Mouse (Mus musculus): Measurements from ENCODE around the gene Exph5. TPM values are rescaled to one million over a fixed set of nuclear protein-coding genes. Genes with fewer than 3 reads are reported as not detected.

Gene Exph5
- total RNA-seq (2022), result 1 to 10 TPM; 1.9 to 4.1 (median 2.8) TPM

DNA sequence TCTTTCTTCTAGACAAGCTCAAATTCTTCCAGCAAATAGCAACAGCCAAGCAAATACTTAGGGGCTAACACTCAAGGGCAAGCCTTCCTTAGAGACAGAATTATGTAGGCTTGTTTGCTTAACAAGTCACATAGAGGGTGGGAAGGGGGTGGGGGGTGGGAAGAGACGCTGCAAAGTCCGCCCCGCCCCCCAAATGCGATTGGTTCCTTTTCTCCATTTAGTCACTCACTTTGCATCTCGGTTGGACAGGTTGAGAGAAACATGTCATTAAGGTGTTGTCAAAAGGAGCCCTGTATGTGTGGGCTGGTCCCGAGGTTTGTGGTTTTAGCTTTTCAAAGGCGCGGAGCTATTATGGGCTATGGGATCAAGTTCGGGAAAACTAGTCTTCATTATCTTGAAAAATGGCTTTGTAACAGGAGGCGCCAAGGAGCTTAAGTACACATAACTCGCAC lies at the start of gene Exph5:
Exph5 (plus strand) TSS at position 402 of the 452 bp plus-strand sequence.
- DNase-seq (ENCODE audit: low spot score in 2 of 2), result no peak

DNA sequence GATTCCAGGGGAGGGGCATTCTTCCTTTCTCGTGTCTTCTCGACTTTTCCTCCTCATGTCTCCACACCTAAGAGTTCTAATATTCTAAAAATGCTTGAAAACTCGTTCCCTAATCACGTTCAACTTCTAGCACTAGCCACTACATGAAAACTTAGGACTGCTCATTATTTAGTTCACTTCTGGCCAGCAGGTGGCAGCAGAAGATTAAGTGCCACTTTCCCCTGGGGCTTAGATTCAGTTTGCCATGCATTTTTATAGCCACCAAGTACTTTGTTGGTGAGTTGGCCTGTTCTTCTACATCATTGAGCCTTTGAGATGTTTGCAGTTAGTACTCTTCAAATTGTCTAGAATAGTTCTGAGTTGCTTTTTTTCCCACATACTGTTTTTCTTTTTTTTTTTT lies 47.1 kb upstream of the Exph5 start:
- DNase-seq (ENCODE audit: low spot score in 2 of 2), result peak; percentile 45 to 59

DNA sequence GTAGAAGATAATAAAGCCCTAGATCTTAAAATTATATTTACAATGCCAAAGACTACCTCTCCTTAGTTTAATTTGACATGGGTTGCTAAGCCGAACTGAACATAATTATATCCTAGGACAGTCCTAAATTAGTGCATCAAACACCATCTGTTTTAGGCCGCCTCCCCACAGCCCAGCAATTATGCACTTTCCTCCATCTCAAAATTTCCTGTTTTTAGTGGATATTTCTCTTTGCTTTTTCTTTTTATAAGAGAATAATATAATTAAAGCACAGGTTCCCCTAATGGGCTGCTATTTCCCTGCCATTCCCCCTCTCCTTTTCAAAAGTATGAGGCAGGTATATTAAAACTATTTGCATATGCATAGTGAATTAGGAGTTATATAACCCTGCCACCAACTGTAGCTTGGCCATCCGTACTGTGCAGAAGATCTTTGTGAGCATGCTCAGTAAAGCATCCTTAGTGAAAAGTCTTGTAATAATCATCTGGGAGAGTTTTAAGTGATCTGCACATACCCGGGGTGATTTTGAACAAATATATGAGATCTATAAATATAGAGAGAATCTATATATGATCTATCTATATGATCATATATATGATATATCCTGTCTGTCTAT lies 44.7 kb upstream of the Exph5 start:
- DNase-seq (ENCODE audit: low spot score in 2 of 2), result no peak

DNA sequence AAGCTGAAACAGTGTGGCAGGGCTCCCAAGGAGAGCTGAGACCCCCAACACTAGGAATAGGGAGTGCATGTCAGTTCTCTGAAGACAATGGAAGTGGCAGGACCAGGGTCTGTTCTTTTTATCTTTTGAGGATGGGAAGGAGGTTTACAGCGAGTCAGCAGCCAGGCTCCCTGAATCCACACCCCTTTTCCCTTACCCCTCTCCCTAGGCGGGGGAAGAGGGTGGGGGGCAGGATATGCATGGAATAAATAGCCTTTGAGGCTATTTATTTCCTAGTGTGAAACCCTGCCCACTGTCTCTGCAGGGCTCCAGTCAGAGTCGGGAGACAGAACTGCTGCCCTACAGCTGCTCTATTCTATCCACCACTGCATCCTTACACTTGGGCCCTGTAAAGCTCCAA lies 43.7 kb upstream of the Exph5 start:
- DNase-seq (ENCODE audit: low spot score in 2 of 2), result no peak

DNA sequence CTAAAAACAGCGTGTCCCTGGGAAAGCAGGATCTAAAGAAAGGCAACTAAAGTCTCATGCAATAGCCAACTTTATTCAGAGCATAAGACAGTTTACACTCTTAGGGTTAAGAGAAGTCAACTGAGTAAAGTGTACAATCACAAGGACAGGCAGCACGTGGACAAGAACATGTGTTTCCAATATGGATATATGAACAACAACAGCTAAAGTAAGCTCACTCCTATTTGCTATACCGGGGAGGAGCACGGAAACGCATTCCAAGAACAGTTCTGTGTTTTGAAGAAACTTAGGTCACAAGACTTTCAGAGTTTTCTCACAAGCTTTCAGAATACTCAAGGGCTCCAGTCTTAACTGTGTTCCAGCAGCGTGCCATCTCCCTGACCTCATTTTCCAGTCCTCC lies 43.3 kb upstream of the Exph5 start:
- no peak for DNase-seq (ENCODE audit: low spot score in 2 of 2)

DNA sequence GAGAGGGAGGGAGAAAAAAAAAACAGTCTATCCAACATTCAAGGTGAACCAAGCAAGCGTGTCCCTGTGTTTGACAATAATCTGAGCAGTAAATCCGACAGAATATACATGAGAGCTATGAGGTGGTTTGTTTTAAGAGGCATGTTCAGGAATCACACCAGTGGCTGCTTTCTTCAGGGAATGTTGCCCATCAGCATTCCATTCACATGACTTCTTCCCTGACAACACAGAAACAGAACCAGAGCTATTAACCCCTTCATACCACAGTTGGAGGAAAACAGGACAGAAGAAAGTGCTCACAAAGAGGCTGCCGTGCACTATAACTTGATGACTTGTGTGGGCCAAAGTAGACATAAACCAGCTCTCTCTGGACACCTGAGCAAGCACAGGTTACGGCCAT lies 37.1 kb upstream of the Exph5 start:
- no peak for DNase-seq (ENCODE audit: low spot score in 2 of 2)

DNA sequence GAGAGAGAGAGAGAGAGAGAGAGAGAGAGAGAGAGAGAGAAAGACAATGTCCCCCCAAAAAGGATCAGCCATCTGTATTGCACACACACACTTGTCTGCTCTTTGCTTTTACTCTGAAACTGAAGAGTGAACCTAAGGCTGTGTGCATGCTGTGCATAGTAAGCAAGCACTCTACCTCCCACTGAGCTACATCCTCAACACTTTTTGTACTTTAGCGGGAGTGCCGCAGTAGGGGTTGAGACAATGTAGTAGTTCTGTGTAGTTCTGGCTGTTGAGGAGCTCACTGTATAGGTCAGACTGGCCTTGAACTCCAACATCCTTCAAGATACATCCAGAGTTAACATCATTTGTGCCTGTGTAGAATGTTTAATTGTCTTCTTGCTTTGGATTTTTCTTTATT lies 35.9 kb upstream of the Exph5 start:
- no peak for DNase-seq (ENCODE audit: low spot score in 2 of 2)

DNA sequence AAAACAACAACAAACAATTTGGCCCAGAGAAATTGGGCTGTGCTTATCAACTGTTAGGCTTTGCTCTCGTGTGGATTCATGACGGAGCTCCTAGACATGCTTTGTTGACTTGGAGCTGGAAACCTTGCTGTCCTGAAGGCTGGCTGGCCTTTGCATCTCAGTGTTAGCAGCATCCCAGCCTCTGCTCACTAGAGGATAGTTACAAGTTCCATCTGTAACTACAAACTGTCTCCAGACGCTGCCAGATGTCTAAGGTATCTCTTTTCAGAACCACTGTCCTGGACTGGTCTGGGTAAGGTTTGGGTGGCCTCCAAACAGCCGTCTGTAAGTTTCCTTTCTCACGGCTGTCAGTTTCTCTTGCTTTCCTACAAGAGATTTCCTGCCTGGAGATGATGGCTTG lies 33.4 kb upstream of the Exph5 start:
- DNase-seq (ENCODE audit: low spot score in 2 of 2), result peak in 1 of 2 experiments; percentile 4

DNA sequence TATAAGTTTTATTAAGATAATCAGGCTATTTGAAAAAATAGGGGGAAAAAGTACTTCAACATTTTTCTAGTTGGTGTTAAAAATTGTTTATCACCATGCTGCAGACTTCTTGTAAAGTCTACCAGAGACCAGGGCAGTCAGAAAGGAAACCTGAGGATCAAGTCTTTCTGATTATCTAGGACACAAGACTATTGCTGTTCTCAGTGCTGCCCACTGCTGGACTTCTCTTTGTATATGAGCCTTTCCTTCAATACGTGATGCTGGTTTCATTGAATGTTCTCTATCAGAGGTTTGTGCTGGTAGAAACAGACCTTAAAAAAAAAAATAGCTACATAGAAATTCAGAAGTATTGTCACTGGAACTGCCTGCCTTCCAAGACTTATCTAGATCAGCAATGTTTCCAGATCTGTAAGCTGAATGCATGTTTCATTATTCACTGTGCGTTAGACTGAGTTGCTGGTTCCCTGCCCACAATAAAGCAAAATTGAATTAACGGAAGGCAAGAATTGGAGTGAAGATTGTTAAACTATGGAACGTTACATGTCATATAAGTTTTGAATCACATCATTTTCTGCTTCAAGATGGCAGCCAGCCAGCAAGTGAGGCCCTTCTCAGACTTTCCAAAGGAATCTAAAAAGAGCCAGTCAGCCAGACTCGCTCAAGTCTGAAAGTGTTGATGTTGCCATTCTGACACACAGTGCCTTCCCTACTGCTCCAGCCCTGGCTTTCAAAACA lies 32.6 kb upstream of the Exph5 start:
- no peak for DNase-seq (ENCODE audit: low spot score in 2 of 2)

DNA sequence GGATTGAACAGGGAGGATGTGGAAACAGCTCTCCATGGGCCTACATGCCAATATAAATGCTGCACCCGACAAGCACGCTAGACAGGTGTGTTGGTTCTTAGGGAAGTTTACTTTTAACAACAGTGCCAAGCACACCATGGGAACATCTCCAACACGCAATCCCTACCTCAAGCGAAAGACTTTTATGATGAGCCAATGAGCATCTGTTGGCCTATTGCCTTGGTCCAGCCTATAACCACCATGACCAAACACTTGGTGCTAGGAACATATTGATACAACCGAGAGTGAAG lies 32.1 kb upstream of the Exph5 start:
- DNase-seq (ENCODE audit: low spot score in 2 of 2), result no peak

DNA sequence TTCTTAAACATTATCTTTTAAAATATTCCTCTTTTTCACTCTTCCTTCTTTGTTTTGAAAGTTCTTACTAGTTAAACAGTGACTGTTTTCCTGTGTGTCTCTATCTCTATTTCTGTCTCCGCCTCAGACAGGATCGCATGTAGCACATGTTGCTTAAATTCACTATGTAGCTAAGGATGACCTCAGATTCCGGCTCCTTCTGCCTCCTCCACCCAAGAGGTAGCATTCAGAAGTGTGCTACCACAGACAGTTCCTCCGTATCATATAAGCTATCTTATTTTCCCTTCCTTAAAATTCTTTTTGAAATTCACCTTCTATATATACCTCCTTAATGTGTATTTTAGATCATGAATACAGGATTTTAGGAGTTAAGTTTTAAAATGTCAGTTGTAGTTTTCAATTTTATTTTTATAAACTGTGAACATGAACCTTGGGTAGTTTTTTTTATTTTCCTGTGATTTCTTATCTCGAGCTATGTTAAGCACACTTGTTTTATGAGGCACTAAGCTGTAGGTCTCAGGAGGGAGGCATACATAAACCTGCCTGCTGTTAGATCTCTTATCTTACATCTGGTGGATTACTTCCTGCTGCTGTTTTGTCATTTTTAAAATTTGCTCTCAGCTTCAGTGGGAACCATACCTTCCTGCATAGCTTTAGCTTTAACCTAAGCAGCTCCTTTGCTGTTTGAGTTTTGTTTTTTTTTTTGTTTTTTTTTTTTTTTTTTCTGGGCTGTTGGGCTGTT lies 30.0 kb upstream of the Exph5 start:
- DNase-seq (ENCODE audit: low spot score in 2 of 2), result no peak

DNA sequence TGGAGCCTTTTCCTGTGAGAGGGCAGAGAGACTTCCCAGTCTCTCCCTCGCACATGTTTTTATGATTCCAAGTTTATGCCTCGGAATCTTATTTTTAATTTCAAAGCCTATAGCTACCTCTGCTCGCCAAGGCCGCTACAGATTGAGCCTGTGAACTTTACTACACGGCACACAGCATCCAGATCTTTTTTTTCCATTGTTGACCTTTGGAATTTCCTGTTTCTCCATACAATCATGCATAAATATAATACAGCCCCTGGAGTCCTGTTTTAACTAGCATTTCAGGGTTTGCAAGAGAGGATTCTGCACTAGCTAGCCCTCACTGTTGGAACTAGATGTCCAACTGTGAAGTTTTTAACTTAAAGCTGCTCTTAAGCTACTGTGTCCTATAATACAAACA lies 29.3 kb upstream of the Exph5 start:
- no peak for DNase-seq (ENCODE audit: low spot score in 2 of 2)

DNA sequence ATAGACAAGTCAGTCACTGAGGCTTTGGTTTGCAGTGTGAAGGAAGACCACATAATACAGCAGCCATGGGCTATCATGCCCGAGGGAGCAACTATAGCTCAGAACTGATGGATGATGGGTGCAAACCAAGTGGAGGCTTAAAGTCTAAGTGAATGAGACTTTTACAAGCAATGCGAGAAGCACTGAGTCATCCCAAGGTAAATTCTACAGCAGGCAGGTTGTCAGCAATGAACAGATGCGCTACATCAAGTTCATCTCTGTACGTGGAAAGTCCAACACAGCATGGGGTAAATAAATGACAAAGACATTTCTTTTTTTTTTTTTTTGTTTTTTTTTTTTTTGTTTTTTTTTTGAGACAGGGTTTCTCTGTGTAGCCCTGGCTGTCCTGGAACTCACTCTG lies 28.8 kb upstream of the Exph5 start:
- no peak for DNase-seq (ENCODE audit: low spot score in 2 of 2)

DNA sequence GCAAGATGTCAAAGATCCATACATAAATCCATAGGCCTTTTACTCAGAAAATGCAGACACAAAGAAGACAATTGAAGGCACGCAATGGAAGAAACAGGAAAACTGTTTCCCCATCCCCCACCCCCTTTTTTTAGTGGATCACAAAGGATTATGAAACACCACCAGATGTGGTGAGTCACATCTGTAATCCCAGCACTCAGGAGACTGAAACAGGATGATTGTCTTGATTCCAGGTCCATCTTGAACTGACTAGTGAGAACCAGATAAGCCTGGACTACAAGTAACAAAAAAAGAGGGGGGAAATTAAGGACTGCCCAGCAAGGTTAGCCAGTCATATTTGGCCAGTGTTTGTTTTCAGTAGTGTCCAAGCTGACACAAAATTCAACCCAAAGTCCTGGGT lies 25.1 kb upstream of the Exph5 start:
- DNase-seq (ENCODE audit: low spot score in 2 of 2), result no peak

DNA sequence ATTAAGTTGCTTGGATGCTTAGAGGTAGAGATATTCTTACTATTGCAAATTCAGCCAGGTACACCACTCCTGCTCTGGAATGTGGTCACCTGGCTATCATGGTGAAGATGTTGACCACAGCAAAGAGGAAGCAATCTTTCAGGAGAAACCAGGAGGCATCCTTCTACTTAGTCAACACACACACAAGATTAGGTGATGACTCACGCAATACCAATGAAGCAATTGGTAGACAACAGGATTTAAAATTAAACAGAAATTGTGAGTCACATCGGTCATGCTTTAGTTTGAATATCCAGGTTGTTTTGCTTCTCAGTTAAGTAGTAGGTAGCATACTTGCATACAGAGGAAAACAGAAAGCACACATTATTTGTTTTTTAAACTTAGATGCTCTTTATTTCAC lies 22.5 kb upstream of the Exph5 start:
- no peak for DNase-seq (ENCODE audit: low spot score in 2 of 2)

DNA sequence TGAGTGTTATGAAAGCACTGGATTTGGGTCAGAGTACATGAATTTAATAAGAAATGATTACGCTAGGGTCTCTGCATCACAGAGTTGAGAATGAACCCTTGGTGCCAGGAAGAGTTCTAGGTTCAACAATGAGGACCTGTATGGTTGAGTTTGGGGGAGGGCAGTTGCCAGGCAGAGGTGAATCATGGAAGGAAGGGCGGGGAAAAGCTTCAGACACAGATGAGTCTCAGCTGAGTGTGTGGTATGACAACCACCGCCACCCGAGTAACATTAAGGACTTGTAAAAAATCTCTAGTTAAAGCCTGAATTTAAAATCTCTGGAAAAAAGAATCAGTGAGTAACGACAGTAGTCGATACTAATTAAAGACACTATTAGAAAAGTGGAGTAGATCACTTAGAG lies 14.7 kb upstream of the Exph5 start:
- DNase-seq (ENCODE audit: low spot score in 2 of 2), result no peak

DNA sequence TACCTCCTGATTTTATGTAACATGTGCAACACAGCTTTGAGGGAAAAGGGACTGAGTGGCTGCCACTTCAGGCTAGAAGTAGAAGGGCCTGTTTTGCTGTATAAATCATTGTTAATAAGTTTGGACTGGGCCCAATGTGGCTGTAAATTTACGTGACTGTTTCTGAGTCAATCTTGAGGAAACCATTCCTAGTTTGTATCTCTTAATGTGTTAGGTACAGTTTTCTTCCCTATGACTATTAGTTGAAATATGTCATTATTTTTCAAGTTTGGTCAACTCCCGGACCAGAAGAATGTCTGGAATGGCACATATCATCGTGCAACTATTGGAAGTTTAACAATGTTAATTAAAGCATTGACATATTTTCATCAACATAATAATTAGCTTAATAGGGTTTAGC lies 11.5 kb upstream of the Exph5 start:
- DNase-seq (ENCODE audit: low spot score in 2 of 2), result no peak

DNA sequence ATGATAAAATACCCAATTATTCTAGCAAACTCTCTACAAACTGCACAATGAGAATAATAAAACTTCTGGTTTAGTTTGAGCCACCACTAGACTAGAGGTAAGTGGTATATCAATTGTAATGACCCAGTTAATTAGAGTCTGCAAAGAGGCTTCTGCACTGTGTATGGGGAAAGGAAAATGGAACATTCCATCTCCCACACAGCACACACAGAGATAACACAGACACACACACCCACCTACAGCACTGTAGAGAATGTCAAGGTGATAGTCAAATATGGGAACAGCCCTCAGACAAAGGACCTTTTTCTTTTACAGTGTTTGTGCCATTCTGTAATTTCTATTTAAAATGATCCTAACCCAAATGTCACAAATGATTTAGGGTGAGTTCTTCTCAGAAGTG lies 8.6 kb upstream of the Exph5 start:
- DNase-seq (ENCODE audit: low spot score in 2 of 2), result no peak

DNA sequence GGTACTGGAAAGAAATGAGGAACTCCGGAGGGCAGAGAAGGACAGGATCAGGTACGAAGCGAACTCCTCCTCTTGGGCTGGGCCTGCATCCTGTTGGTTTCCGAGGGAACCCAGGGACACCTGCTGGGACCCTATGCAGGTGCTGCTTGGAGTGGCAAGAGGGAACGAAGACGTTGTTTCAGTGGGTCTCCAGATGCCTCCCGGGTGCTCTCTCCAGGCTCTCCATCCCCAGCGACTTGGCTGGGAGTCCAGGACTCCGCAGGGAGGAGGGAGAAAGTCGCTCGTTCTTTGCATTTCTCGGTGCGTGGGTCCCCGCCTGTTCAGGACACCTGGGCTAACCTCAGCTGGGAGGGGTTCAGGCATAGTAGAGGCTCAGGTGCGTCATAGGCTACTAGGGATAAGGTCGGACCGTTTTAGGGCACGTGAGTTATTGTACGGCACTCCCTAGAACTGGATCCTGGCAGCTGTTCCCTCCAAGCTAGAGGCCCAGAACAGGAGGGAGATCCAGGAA lies 386 bp downstream of the Exph5 start:
- DNase-seq (ENCODE audit: low spot score in 2 of 2), result no peak

DNA sequence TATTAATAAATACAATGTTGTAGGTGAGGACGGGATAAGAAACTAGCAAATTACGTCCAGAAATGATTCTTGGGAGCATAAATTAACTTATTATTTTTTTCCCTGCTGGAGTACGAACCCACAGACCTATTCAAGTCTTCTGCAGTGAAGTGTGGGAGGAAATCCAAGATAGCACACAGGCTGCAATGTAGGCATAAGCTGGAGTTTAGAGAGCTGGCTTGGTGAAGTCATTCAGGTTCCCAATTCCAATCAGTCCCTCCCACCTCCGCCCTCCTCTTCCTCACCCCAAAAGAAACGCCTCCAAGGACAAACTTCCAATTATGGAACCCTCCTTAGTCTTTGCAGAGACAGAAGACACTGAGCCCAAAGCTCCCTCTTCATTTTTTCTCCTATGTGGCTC lies 945 bp downstream of the Exph5 start:
- DNase-seq (ENCODE audit: low spot score in 2 of 2), result no peak

DNA sequence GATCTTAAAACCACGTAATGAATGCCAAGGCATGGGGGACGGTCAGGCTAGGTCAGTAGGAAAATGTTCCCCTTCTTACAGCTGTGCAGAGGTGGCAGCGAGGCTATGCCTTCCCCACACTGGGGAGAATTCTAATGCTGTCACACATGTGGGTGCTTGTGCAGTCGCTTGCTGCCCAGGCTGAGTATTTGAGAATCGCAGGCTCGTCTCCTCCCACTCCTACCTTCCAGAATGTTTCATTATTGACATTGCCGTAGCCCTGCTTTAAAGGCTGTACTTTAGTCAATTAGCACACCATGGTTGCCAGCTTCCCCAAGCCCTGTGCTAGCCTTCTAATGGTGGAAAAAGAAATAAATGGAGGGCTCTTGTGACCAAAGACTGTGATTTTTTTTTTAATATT lies 6.4 kb downstream of the Exph5 start:
- no peak for DNase-seq (ENCODE audit: low spot score in 2 of 2)

DNA sequence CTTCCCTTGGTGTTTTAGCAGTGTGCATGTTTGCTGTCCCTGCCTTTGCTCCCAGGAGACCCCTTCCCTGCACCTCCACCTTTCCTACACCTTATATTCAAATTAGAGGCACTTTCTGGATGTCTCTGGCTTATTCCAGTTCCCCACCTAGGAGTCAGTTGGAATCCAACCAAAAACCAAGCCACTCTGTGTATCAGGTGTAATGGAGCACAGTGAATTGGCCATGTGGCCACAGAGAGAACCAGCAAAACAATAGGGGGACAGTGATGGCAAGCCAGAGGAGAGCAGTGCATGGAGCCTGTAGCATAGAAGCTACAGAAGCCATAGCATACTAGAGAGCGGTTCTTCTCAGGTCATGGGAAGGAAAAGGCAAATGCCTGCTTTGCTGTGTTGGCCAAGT lies 11.5 kb downstream of the Exph5 start:
- no peak for DNase-seq (ENCODE audit: low spot score in 2 of 2)

Data from gastrocnemius, adult 8-10 months (tissue).